Mouse (Mus musculus) embryonic stem cell, embryonic (primary cell): ENCODE measurements at regions not wholly inside any gene's neighbourhood (a gene's known extent, or its start where the extent isn't known, plus 50 kb on each side); places are given as distances from the start of the nearest gene placed in this dataset.

Source experiments
- CTCF ChIA-PET, 4 experiments: fragments of 300-600 bp in 2 of 4; fragments of 350-600 bp in 2 of 4; sonication (Branson Sonifier 250); formaldehyde crosslinking; loops; one replicate each; lab custom pipeline; 2022; ENCODE audit warnings: inconsistent platforms in 2 of 4; lab: Charles Lee
- POLR2A ChIA-PET, 4 experiments: fragments of 300-600 bp in 2 of 4; fragments of 350-600 bp in 2 of 4; sonication (Branson Sonifier 250); formaldehyde crosslinking; loops; one replicate each; lab custom pipeline; 2022; ENCODE audit warnings: antibody characterized with exemption in 4 of 4, inconsistent platforms in 1 of 4; lab: Charles Lee

DNA sequence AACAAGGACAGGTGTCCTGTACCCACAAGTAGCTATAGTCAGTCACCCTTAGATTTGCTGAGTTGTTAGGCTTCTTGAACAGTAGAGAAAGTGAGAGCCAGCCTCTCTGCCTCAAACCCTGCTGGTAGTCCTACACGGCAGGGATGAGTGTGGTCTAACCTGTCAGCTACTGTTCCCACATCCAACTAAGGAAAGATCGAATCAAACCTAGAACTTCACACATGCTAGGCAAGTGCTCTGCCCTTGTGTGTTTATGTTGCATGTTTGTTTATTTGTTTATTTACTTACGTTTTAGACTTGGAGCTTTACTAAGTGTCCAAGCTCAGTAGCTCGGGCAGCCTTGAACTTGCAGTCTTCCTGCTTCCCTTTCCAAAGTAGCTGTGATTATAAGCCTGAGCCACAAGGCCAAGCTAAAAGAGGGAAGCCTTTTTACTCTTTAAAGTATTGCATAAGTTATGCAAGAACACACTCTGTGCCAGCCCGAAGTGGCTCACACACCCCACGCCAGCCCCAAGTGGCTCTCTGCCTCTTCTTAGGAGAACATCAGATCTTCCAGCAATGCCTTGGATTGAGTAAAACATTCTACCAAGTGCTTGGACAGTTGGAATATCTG lies 146.1 kb upstream of the Zmiz1 start:
- CTCF ChIA-PET: interaction anchor here in 1 of 4 experiments (0.9 kb wide), 1 partner anchor 50 kb away, joined by 3 read pairs; no protein-coding TSS in a partner anchor
- POLR2A ChIA-PET: interaction anchor here in 1 of 4 experiments (0.6 to 1.2 kb wide), 2 partner anchors 10 to 127 kb away, joined by 3 read pairs; no protein-coding TSS in a partner anchor

DNA sequence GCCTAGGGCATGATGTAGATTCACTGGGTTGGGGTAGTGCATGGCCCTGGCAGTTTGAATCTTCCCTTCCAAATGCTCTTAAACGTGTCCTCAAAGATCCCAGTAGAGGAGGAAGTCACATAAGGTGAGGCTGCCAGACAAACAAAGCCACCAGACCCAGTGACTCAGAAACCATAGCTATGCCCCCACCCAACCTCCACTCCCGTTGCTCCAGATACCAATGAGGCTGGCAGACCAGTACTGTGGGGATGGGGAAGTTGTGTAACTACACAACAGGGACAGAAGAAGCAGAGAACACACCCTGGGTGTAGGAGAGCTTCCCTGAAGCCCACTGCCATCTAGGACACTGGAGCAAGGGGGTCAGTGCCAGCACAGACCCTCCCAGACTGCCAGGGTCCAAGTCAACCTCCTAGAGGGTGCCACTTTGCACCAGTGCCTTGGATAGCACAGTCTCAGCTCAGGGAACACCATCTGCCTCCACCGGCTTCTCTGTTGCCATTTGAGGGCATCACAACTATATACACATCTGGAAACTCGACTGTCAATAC lies 145.2 kb upstream of the Zmiz1 start:
- POLR2A ChIA-PET: interaction anchor here in 1 of 4 experiments (1.2 kb wide), 1 partner anchor 9 kb away, joined by 3 read pairs; no protein-coding TSS in a partner anchor
- CTCF ChIA-PET: no interaction called here

DNA sequence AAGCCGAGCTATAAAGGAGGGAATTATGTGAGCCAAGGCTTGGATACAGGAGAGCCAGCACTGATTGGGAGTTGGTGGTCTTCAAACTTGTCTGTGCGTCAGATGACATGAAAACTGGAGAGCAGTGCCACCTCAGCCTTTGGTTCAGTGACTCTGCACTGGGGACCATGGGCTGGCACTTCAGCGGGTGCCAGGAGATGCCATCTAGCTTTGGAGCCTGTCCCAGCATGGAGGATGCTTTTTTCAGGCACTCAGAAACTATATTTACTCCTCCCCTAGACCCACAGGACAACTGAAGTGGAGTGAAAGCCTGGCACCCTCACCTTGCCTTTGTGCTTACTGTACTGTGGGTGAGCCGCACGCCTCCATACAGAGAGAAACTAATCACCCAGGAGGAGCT lies 142.5 kb upstream of the Zmiz1 start:
- POLR2A ChIA-PET: interaction anchor here in 2 of 4 experiments (1.3 to 1.7 kb wide), 3 partner anchors 13 to 390 kb away, joined by 3 to 4 read pairs (median 4); no protein-coding TSS in a partner anchor
- CTCF ChIA-PET: interaction anchor here in 1 of 4 experiments (0.5 kb wide), 1 partner anchor 18 kb away, joined by 7 read pairs; no protein-coding TSS in a partner anchor

DNA sequence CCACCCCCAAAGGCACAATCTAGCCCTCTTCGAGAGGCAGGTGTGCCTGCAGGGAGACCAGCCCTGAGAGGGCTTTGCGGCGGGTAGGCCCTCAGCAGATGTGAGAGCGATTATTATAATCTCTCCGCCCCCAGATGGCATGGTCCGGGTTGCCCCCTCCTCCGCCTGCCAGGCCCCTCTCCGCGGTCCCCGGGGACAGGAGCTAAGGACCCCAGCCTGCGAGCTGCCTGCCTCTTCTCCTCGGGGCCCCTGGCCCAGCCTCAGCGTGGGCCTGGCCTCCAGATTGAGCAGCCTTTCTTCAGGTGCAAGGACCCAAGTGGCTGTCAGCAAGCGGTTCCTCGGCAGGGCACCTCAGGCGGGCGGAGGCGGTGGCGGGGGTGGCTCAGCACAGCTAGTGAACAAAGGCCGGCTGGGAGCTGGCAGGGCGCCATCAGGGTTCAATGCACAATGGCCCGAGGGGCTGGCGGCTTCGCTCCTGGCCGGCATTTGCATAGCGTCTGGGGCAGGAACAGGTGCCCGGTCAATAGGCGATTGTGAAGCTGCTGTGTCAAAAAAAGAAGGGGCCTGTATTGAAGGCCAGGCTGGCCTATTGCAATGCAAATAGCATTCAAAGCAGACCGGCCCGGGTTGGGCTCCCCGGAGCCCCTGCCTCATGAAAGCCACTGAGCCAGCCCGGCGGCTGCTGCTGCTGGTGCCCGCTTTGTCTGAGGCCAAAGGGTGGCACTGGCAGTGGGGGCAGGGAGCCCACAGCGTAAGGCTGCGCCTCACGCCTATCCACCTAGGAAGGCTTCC lies 141.1 kb upstream of the Zmiz1 start:
- ChIA-PET CTCF (interaction anchor here in 2 of 4 experiments (0.6 to 1.7 kb wide), 3 partner anchors 95 to 249 kb away, joined by 3 to 5 read pairs (median 3); no protein-coding TSS in a partner anchor), POLR2A (interaction anchor here in 3 of 4 experiments (0.6 to 1.8 kb wide), 13 partner anchors 14 to 391 kb away, joined by 3 to 6 read pairs (median 4); no protein-coding TSS in a partner anchor)

DNA sequence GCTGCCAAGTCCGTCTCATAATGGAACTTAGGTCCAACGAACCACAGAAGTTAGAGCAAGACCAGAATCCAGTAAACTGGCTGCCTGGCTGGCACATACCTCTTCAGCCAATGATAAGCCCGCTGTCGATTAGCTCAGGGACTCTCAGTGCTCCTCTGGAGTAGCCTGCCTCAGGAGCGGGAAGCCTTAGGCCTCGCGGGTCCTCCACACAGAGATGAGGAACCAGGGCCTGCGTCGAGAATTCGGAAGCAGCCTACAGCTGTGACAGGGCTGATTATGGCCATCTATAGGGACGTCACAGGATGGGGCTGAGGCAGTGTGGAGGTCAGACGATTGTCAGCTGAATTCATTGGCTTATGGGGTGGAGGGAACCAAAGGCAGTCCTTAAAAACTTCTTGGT lies 140.1 kb upstream of the Zmiz1 start:
- CTCF ChIA-PET: interaction anchor here in 1 of 4 experiments (1.1 to 1.7 kb wide), 2 partner anchors 20 to 248 kb away, joined by 3 to 5 read pairs; no protein-coding TSS in a partner anchor
- POLR2A ChIA-PET: interaction anchor here in 2 of 4 experiments (0.9 to 1.8 kb wide), 3 partner anchors 19 to 828 kb away, joined by 3 to 6 read pairs (median 5); no protein-coding TSS in a partner anchor

DNA sequence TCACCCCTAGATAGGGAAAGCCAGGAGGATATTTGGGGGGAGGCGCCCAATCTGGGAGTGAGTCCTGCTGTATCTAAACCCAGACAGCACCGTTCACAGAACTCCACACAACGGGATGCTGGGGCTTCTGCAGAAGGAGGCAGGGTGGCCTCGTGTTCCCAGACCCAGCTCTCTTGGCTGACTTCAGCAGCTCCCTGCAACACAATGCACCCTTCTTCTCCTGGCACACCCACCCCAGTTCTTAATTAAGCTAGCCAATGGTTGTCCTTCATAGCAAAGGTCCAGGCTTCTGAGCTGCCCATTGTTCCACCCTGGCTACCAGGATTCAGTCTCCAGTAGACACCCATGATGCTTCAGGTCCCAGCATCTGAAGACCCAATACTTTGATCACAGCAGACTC lies 138.8 kb upstream of the Zmiz1 start:
- CTCF ChIA-PET: interaction anchor here in 1 of 4 experiments (0.6 kb wide), 1 partner anchor 318 kb away, joined by 4 read pairs; no protein-coding TSS in a partner anchor
- POLR2A ChIA-PET: interaction anchor here in 1 of 4 experiments (0.6 to 1.1 kb wide), 3 partner anchors 13 to 496 kb away, joined by 3 to 6 read pairs (median 4); no protein-coding TSS in a partner anchor

DNA sequence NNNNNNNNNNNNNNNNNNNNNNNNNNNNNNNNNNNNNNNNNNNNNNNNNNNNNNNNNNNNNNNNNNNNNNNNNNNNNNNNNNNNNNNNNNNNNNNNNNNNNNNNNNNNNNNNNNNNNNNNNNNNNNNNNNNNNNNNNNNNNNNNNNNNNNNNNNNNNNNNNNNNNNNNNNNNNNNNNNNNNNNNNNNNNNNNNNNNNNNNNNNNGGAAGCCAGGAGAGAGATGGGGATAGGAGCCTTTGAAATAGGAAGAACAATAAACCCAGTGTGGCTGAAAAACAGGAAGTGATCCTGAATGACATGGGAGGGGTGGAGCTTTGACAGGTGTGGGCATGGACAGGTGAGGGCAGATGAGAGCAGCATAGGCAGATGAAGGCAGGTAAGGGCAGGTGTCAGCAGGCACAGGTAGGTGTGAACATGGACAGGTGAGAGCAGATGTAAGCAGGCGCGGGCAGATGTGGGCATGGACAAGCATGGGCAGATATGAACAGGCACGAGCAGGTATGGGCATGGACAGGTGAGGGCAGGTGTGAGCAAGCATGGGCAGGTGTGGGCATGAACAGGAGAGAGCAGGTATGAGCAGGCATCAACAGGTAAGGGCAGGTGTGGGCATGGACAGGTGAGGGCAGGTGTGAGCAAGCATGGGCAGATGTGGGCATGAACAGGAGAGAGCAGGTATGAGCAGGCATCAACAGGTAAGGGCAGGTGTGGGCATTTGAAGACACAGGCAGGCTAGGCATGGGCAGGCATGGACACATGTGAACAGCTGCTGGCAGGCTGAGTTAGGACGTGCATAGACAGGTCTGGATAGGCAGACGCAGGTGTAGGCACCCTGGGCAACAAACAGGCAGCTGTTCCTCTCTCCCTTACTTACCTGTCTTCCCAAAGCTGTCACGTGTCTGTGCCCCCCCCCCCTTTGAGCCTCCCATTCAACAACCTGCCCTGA lies 135.2 kb upstream of the Zmiz1 start:
- ChIA-PET POLR2A (interaction anchor here in 1 of 4 experiments (1.1 kb wide), 1 partner anchor 11 kb away, joined by 3 read pairs; no protein-coding TSS in a partner anchor), CTCF (interaction anchor here in 1 of 4 experiments (0.5 kb wide), 1 partner anchor 103 kb away, joined by 3 read pairs; no protein-coding TSS in a partner anchor)

DNA sequence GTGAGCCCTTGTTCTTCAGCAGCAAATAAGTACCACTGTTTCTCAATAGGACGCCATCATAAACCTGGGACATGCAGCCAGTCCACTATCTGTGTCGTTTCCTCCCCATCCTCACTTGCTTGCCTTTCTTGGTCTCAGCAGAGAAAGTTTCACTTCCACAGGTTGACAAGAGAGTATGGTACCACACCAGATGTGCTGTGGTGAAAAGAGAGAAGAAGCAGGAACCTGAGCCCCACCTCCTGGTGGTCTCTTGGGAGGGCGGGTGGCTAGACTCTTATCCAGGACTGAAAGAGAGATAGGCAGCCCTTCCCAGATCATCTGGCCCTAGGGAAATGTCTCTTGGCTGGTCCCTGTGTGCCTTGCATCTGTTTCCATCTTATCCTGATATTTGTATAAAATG lies 133.1 kb upstream of the Zmiz1 start:
- POLR2A ChIA-PET: interaction anchor here in 1 of 4 experiments (0.6 kb wide), 1 partner anchor 28 kb away, joined by 4 read pairs; no protein-coding TSS in a partner anchor
- CTCF ChIA-PET: no interaction called here

DNA sequence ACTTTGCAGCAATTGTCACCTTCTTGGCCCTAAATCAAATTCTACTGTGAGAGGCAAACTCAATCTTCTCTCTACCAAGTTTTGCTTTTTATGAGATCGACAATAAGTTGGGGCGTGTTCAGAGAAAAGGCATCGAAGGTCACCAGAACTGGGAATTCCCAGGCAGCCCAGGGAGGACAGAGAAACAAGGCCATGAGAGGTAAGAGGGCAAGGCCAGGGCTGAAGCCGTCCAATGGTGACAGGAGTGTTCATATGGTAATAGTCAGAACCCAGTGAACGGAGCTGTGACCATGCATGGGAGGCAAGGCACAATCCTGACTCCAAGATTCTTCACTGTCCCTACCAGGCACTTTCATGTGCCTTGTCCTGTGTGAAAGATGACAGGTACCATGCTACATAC lies 130.8 kb upstream of the Zmiz1 start:
- ChIA-PET CTCF (no interaction called here), POLR2A (no interaction called here)

DNA sequence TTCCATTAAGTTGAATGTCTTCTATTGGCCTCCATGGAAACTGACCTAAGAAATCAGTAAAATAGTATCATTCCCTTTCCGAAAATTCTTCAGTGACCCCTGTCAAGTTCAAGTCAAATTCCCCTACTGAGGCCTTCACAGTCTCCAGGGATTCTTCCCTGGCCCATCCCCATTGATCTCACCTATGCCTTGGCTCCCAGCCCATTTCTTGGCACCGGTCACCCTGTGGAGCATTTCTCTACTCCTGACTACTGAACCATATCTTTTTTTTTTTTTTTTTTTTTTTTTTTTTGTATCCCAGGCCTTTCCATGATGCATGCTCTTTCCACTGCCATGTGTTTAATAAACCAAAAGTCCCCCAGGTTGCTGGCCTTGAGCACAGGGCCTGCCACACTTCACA lies 124.8 kb upstream of the Zmiz1 start:
- CTCF ChIA-PET: no interaction called here
- POLR2A ChIA-PET: no interaction called here

DNA sequence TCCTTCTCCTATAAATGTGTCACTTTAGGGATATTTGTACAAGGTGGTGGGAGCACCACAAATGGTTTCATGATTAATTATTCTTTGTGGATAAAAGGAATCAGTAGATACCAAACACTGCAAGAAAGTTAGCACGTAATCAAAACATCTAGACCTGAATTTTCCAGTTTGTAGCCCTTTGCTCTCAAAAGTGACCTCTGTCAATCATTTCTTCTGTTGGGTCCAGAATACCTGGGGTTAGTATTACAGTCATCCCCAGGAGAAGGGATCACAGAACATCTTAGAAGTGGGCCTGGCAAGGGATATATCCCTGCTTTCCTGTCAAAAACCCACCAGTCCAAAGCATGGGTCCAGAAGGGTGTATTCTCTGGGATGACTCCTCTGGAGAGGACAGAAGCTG lies 122.1 kb upstream of the Zmiz1 start:
- ChIA-PET POLR2A (no interaction called here), CTCF (no interaction called here)

DNA sequence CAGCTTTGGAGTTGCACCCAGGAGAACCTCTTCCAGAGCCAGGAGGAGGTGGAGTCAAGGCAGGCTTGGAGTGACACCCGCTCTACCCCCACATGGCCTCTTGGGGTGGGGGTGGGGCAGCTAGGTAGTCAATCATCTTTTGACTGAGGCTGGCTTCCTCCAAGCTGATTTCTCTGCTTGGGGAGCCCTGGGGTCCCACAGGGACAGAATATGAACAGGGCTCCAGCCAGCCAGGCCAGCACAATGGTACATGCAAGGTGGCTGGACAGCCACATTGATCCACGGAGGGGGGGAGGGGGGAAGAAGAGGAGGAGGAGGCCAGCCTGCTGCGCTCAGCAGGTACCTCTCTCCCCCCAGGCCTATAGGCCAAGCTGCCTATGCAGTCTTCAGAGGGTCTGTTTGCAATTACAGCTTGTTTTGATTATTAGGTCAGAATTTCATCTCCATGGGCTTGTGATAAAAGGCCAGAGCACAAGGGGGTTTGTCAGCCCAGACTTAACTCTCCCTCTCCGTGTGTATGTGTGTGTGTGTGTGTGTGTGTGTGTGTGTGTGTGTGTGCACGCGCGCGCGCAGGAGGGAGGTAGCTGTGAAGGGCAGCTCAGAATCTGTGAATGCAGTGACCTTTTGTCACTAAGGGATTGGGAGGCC lies 120.5 kb upstream of the Zmiz1 start:
- ChIA-PET POLR2A (interaction anchor here in 3 of 4 experiments (0.7 to 1.3 kb wide), 7 partner anchors 19 to 191 kb away, joined by 3 to 6 read pairs (median 3); no protein-coding TSS in a partner anchor), CTCF (interaction anchor here in 2 of 4 experiments (0.5 to 1.2 kb wide), 2 partner anchors 19 to 66 kb away, joined by 3 to 5 read pairs; no protein-coding TSS in a partner anchor)

DNA sequence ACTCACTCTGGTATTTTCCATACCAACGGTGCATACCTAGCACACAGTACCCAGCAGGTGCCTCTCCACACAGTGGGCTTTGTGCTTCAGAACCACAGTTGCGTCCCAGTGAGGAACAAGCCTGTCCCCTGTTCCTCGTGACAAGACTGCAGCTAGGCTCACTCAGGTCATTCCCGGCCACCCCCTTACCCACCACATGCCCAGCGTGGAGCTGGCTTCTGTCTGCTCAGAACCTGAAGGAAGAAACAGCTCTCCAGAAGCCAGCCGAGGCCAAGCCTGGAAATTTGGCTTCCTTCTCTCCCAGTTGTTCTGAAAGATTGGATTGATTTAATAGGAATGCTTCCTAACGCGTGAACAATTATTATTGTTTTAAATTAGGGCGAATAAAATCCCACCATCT lies 118.1 kb upstream of the Zmiz1 start:
- ChIA-PET CTCF (interaction anchor here in 1 of 4 experiments (0.6 kb wide), 1 partner anchor 323 kb away, joined by 6 read pairs; no protein-coding TSS in a partner anchor), POLR2A (interaction anchor here in 1 of 4 experiments (1.3 kb wide), 1 partner anchor 1777 kb away, joined by 3 read pairs; no protein-coding TSS in a partner anchor)

DNA sequence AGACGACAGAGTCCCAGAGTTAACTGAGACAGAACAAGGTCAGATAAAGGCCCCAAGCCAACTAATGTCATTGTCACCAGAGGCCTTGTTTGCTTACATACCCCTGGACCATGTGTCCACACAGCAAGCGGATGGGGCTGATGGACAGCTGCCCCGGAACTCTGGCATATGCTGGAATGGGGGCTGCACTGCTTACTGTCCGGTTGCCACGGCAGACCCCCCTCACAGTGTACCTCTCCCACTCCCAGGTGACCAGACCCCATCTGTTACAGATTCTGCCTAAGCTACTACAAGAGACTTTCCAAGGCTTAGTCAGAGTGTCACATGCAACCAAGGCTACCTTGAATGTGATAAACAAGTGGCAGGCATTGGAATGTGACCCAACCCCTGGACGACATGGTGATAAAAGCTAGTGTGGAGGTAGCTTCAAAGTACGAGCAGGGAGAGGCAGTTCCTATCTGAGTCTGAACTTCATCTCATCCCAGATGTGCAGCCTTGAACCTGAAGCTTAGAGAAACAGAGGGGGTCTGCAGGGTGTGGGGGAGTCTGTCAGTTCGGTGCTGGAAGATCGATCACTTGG lies 117.0 kb upstream of the Zmiz1 start:
- POLR2A ChIA-PET: interaction anchor here in 3 of 4 experiments (0.6 to 1.7 kb wide), 9 partner anchors 12 to 1779 kb away, joined by 3 to 6 read pairs (median 3); no protein-coding TSS in a partner anchor
- CTCF ChIA-PET: interaction anchor here in 2 of 4 experiments (0.9 to 1.5 kb wide), 2 partner anchors 12 to 181 kb away, joined by 3 read pairs; no protein-coding TSS in a partner anchor

DNA sequence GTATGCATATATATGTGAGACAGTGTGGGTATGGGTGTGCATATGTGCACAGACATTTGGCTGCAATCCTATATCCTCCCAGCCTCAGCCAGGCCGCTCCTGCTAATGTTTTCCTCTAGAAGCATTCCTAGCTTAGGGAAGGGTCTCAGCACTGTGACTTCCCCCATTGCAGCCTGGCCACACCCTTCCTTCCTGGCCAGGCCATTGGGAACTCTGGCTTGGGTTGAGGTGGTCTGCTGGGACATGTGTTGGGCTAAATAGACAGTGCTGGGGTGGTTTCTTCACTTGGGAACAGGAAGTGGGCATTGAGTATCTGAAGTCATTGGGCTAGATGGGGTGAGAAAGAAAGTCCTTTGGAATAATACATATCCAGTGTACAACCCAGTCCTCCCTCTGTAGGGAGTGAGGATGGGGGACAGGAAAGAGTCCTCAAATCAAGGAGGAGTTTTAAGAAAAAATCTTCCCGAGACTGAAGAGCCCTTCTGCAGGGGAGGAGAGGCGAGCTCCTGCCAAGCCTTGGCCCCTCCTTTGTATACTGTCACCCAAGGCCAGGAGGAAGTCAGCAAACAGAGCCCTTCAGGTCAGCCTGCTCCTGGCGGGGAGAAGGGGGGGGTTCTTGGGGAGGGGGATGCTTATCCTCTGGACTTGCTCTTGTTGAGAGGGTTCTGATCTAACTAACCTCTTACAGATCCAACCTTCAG lies 116.0 kb upstream of the Zmiz1 start:
- POLR2A ChIA-PET: interaction anchor here in 2 of 4 experiments (0.6 to 1.7 kb wide), 6 partner anchors 11 to 306 kb away, joined by 3 to 5 read pairs (median 4); no protein-coding TSS in a partner anchor
- CTCF ChIA-PET: interaction anchor here in 3 of 4 experiments (0.6 to 1.5 kb wide), 3 partner anchors 11 to 304 kb away, joined by 3 read pairs; no protein-coding TSS in a partner anchor
